Mouse (Mus musculus): ENCODE results near the gene Dusp8. TPM values are rescaled to one million over a fixed set of nuclear protein-coding genes. Genes with fewer than 3 reads are reported as not detected.

Gene Dusp8
- total RNA-seq, 2 experiments from 2014 or later: 14.3 to 20.4 TPM

- no peak for DNase-seq (ENCODE audit: low spot score in 2 of 2)
Observed at GRCm38 (mm10) chr7:142055431-142055830, 40.2 kb downstream of the Dusp8 start.

GRCm38 (mm10) chr7:142050536-142050935 is 45.1 kb downstream of the Dusp8 start:
- DNase-seq (ENCODE audit: low spot score in 2 of 2): no peak

GRCm38 (mm10) chr7:142045932-142046331 is 49.7 kb downstream of the Dusp8 start:
- no peak for DNase-seq (ENCODE audit: low spot score in 2 of 2)

- no peak for DNase-seq (ENCODE audit: low spot score in 2 of 2)
Observed at GRCm38 (mm10) chr7:142045344-142045743, 50.3 kb downstream of the Dusp8 start.

GRCm38 (mm10) chr7:142040756-142041155 is 54.9 kb downstream of the Dusp8 start:
- no peak for DNase-seq (ENCODE audit: low spot score in 2 of 2)

- peak in 1 of 2 experiments; percentile 23 for DNase-seq (ENCODE audit: low spot score in 2 of 2)
Observed at GRCm38 (mm10) chr7:142037553-142038170, 58.0 kb downstream of the Dusp8 start.

- DNase-seq (ENCODE audit: low spot score in 2 of 2): peak in 1 of 2 experiments; percentile 12
Observed at GRCm38 (mm10) chr7:142035048-142035811, 60.4 kb downstream of the Dusp8 start.

GRCm38 (mm10) chr7:142034198-142034597 is 61.4 kb downstream of the Dusp8 start:
- peak in 1 of 2 experiments; percentile 47 for DNase-seq (ENCODE audit: low spot score in 2 of 2)

GRCm38 (mm10) chr7:142030073-142030472 is 65.6 kb downstream of the Dusp8 start:
- no peak for DNase-seq (ENCODE audit: low spot score in 2 of 2)

Other genes with a start within 250 kb of the Dusp8 start
- 10 to 100 TPM; 31.1 to 34.3 TPM for gene Tollip, start 177.3 kb downstream of the Dusp8 start, total RNA-seq (2021)
- gene Brsk2, start 146.1 kb downstream of the Dusp8 start, total RNA-seq (2021): under 1 TPM; 0.78 to 0.96 TPM
- gene Mob2, start 34.8 kb downstream of the Dusp8 start, total RNA-seq (2021): 10 to 100 TPM; 45.0 to 47.9 TPM
- gene Gm45618, start 24.9 kb upstream of the Dusp8 start, total RNA-seq (2021): not detected
- gene Gm39115, start 40.2 kb upstream of the Dusp8 start, total RNA-seq (2021): not detected
- gene Gm45337, start 48.8 kb upstream of the Dusp8 start, total RNA-seq (2021): not detected
- not detected for gene Gm29735, start 61.3 kb upstream of the Dusp8 start, total RNA-seq (2021)
- not detected for gene Gm4553, start 69.9 kb upstream of the Dusp8 start, total RNA-seq (2021)
- not detected for gene Krtap5-2, start 80.2 kb upstream of the Dusp8 start, total RNA-seq (2021)
- not detected for gene Gm10153, start 94.5 kb upstream of the Dusp8 start, total RNA-seq (2021)
- not detected for gene Krtap5-3, start 105.5 kb upstream of the Dusp8 start, total RNA-seq (2021)
- gene Gm7579, start 116.0 kb upstream of the Dusp8 start, total RNA-seq (2021): not detected
- gene Krtap5-5, start 134.1 kb upstream of the Dusp8 start, total RNA-seq (2021): not detected
- not detected for gene Gm40460, start 145.2 kb upstream of the Dusp8 start, total RNA-seq (2021)
- gene Gm2431, start 162.5 kb upstream of the Dusp8 start, total RNA-seq (2021): not detected
- not detected for gene Gm4559, start 178.5 kb upstream of the Dusp8 start, total RNA-seq (2021)
- not detected for gene Krtap5-1, start 201.3 kb upstream of the Dusp8 start, total RNA-seq (2021)
- gene Krtap5-4, start 207.7 kb upstream of the Dusp8 start, total RNA-seq (2021): not detected

All from gastrocnemius, postnatal 4 days (tissue).